Comparison of ENCODE assay signal across 8 mouse cellular contexts in genomic region chr17:35048932-35049440, GRCm38 (mm10). TPM values are rescaled to one million over a fixed set of nuclear protein-coding genes. Genes with fewer than 3 reads are reported as not detected.
DNase-seq lines count a peak whose midpoint lies in the region; ATAC-seq and TF ChIP-seq lines count a peak whose summit lies in the region.

No protein-coding gene starts in this region.

- peak overlapping the region; percentile 80 for H3K4me2 ChIP-seq in stomach, embryonic 15.5 days

- TF ChIP-seq CTCF in spleen, adult 2 months (IDR thresholded peaks at IDR 0.05; ENCODE audit: extremely low read depth, insufficient read depth, insufficient read length, insufficient replicate concordance): no peak

- DNase-seq in heart, adult 11 months: peak; percentile 87
- DNase-seq in heart, adult 8-10 months (ENCODE audit: low spot score): no peak
- no peak for DNase-seq in spleen, adult 2 months (ENCODE audit: low read depth in 1 of 2, low spot score in 2 of 2)
- no peak for DNase-seq in spleen, adult 12 weeks (ENCODE audit: low spot score)
- DNase-seq in limb, embryonic 10.5 days (ENCODE audit: low spot score): no peak

- no peak for ATAC-seq in stomach, embryonic 15.5 days (ENCODE audit: insufficient read depth, low FRiP score, low read depth)
- no peak for ATAC-seq in CD4-positive, CD25-positive, alpha-beta regulatory T cell, adult 4 months
- ATAC-seq in cerebellum, adult (ENCODE audit: insufficient number of reproducible peaks, low FRiP score, low TSS enrichment): no peak

- H3K9me3 ChIP-seq in limb, embryonic 10.5 days (replicated peaks): no peaks in the 10 kb centered on the region
- no peaks in the 10 kb centered on the region for H3K9me3 ChIP-seq in stomach, embryonic 15.5 days

- 19% methylated on average over 5 of the region's 5 CpGs for WGBS in spleen, adult 2 months
- WGBS in limb, embryonic 10.5 days: 85% methylated on average over 5 of the region's 5 CpGs
- 68% methylated on average over 5 of the region's 5 CpGs for WGBS in stomach, embryonic 15.5 days

- H3K27me3 ChIP-seq in spleen, adult 2 months (ENCODE audit: control insufficient read depth, insufficient read depth, low read length): no peaks in the 10 kb centered on the region
- no peaks in the 10 kb centered on the region for H3K27me3 ChIP-seq in limb, embryonic 10.5 days (ENCODE audit: low read depth, poor library complexity, severe bottlenecking)
- no peaks in the 10 kb centered on the region for H3K27me3 ChIP-seq in stomach, embryonic 15.5 days (replicated peaks)

- TF ChIP-seq POLR2A in spleen, adult 2 months (IDR thresholded peaks at IDR 0.05; ENCODE audit: low read depth, low read length): no peak

- 0 out of 2 replicates have a peak overlapping the region, but pooled peaks have one; percentile 2 for H3K4me3 ChIP-seq in spleen, adult 2 months (ENCODE audit: extremely low read depth, insufficient read depth, insufficient read length)
- H3K4me3 ChIP-seq in limb, embryonic 10.5 days: no peak overlapping the region
- H3K4me3 ChIP-seq in stomach, embryonic 15.5 days (replicated peaks): peak overlapping the region; percentile 65; the same call in 1 of the 2 replicates

- H3K36me3 ChIP-seq in spleen, adult 2 months (ENCODE audit: control insufficient read depth, insufficient read depth, low read length): peaks cover 13% of the 10 kb centered on the region
- peaks cover 19% of the 10 kb centered on the region for H3K36me3 ChIP-seq in limb, embryonic 10.5 days
- H3K36me3 ChIP-seq in stomach, embryonic 15.5 days: peaks cover 9% of the 10 kb centered on the region

- peaks cover 26% of the 10 kb centered on the region for H3K4me1 ChIP-seq in spleen, adult 2 months (ENCODE audit: control insufficient read depth, insufficient read depth, insufficient read length)
- peaks cover 80% of the 10 kb centered on the region for H3K4me1 ChIP-seq in limb, embryonic 10.5 days
- H3K4me1 ChIP-seq in stomach, embryonic 15.5 days: peaks cover 47% of the 10 kb centered on the region

- H3K9ac ChIP-seq in stomach, embryonic 15.5 days: no peak overlapping the region

- H3K27ac ChIP-seq in spleen, adult 2 months (ENCODE audit: insufficient read depth, low read length): peak overlapping the region; percentile 98
- H3K27ac ChIP-seq in limb, embryonic 10.5 days: peak overlapping the region; percentile 95
- H3K27ac ChIP-seq in stomach, embryonic 15.5 days: peak overlapping the region; percentile 98

RNA-seq across cellular contexts. Expression of gene Clic1, which starts 0.8 kb away (rescaled TPM):
- total RNA-seq in heart, adult 8-10 months (2022): 10 to 100 TPM; 21.6 to 33.8 (median 30.0) TPM
- polyA plus RNA-seq in spleen, adult 2 months (2012; rRNA removed): 123 and 134 TPM in 2 replicates
- polyA plus RNA-seq in limb, embryonic 10.5 days (2016; fragmentation: Nextera tagmentation; extraction: Ambion mirVana): 174 and 186 TPM in 2 replicates
- polyA plus RNA-seq in stomach, embryonic 15.5 days (2015; fragmentation: Nextera tagmentation; extraction: Ambion mirVana): 361 and 363 TPM in 2 replicates
- polyA plus RNA-seq in CD4-positive, CD25-positive, alpha-beta regulatory T cell, adult 4 months (2017; shearing (Covaris generic)): 100 to 1,000 TPM; 490 to 619 TPM

RNA-seq across cellular contexts. Expression of gene Msh5, which starts 2.4 kb away (rescaled TPM):
- under 1 TPM in 2 of 4 experiments, not detected in 2; 0.33 to 0.56 TPM for total RNA-seq in heart, adult 8-10 months (2022)
- 8.6 and 9.5 TPM in 2 replicates for polyA plus RNA-seq in spleen, adult 2 months (2012; rRNA removed)
- polyA plus RNA-seq in limb, embryonic 10.5 days (2016; fragmentation: Nextera tagmentation; extraction: Ambion mirVana): 5.2 and 5.4 TPM in 2 replicates
- 3.8 and 4.8 TPM in 2 replicates for polyA plus RNA-seq in stomach, embryonic 15.5 days (2015; fragmentation: Nextera tagmentation; extraction: Ambion mirVana)
- 1 to 10 TPM; 1.8 to 2.5 TPM for polyA plus RNA-seq in CD4-positive, CD25-positive, alpha-beta regulatory T cell, adult 4 months (2017; shearing (Covaris generic))

RNA-seq across cellular contexts. Expression of gene Ddah2, which starts 9.8 kb away (rescaled TPM):
- total RNA-seq in heart, adult 8-10 months (2022): 10 to 100 TPM; 13.5 to 22.7 (median 21.5) TPM
- 18.4 and 18.9 TPM in 2 replicates for polyA plus RNA-seq in spleen, adult 2 months (2012; rRNA removed)
- polyA plus RNA-seq in limb, embryonic 10.5 days (2016; fragmentation: Nextera tagmentation; extraction: Ambion mirVana): 453 and 568 TPM in 2 replicates
- polyA plus RNA-seq in stomach, embryonic 15.5 days (2015; fragmentation: Nextera tagmentation; extraction: Ambion mirVana): 210 and 216 TPM in 2 replicates
- polyA plus RNA-seq in CD4-positive, CD25-positive, alpha-beta regulatory T cell, adult 4 months (2017; shearing (Covaris generic)): 1 to 10 TPM; 1.1 to 6.3 TPM

RNA-seq across cellular contexts. Expression of gene Ly6g6c, which starts 16.2 kb away (rescaled TPM):
- total RNA-seq in heart, adult 8-10 months (2022): not detected
- 0.47 and 0.59 TPM in 2 replicates for polyA plus RNA-seq in spleen, adult 2 months (2012; rRNA removed)
- not detected in 2 replicates for polyA plus RNA-seq in limb, embryonic 10.5 days (2016; fragmentation: Nextera tagmentation; extraction: Ambion mirVana)
- polyA plus RNA-seq in stomach, embryonic 15.5 days (2015; fragmentation: Nextera tagmentation; extraction: Ambion mirVana): 6.2 and 17.2 TPM in 2 replicates
- polyA plus RNA-seq in CD4-positive, CD25-positive, alpha-beta regulatory T cell, adult 4 months (2017; shearing (Covaris generic)): not detected

RNA-seq across cellular contexts. Expression of gene Mpig6b, which starts 17.0 kb away (rescaled TPM):
- total RNA-seq in heart, adult 8-10 months (2022): 1 to 10 TPM in 1 of 4 experiments, under 1 TPM in 3; 0.34 to 1.0 (median 0.85) TPM
- 4.8 and 5.6 TPM in 2 replicates for polyA plus RNA-seq in spleen, adult 2 months (2012; rRNA removed)
- polyA plus RNA-seq in limb, embryonic 10.5 days (2016; fragmentation: Nextera tagmentation; extraction: Ambion mirVana): 0.36 and 0.46 TPM in 2 replicates
- 0.44 and 0.73 TPM in 2 replicates for polyA plus RNA-seq in stomach, embryonic 15.5 days (2015; fragmentation: Nextera tagmentation; extraction: Ambion mirVana)
- not detected for polyA plus RNA-seq in CD4-positive, CD25-positive, alpha-beta regulatory T cell, adult 4 months (2017; shearing (Covaris generic))

Comparison
In these comparisons a context has a peak if more than half of its experiments do, and no peak if none do; other contexts are left out.
1. RNA of gene Ddah2, which starts 9.8 kb away (polyA plus RNA-seq): 453 to 568 TPM in limb, embryonic 10.5 days and 210 to 216 TPM in stomach, embryonic 15.5 days; 18.4 to 18.9 TPM in spleen, adult 2 months and 1.1 to 6.3 TPM in CD4-positive, CD25-positive, alpha-beta regulatory T cell, adult 4 months; every median in the first group is over 10 times any median in the second.
2. Peak in every context shown above with its lines, with median percentiles within 50 percentile points of each other: H3K27ac ChIP-seq.